Mouse (Mus musculus): ENCODE results near the gene Gfap.

DNA sequence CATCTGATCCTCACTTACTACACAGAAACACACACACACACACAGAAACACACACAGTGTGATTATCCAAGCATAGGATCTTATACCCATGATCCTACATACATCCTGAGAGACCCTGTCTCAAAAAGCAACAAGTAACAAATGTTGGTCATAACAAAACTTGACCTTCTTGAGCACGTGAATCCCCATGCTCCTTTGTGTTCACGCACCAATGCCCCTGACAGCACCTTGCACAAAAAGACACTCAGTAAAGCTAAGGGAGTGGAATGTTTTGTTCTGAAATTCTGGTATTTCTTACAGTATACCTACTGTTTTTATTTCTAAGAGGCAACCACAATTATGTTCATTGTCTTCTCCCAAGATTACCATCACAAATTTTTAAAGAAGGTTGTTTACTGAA lies 21.2 kb downstream of the Gfap start:
- TF ChIP-seq POLR2A (IDR thresholded peaks at IDR 0.05; ENCODE audit: insufficient read length, low read depth) (no peak), MAX (IDR thresholded peaks at IDR 0.05; ENCODE audit: low read depth) (no peak), POLR2AphosphoS2 (IDR thresholded peaks at IDR 0.05; ENCODE audit: insufficient read length, low read depth) (no peak), CEBPB (IDR thresholded peaks at IDR 0.05; ENCODE audit: insufficient read depth, poor library complexity, severe bottlenecking) (no peak), USF1 (IDR thresholded peaks at IDR 0.05; ENCODE audit: low read depth) (no peak)

Measured in myocyte (in vitro differentiated cells).